Mouse (Mus musculus) heart, embryonic 14.5 days (tissue): ENCODE measurements around the gene Traip. TPM values are rescaled to one million over a fixed set of nuclear protein-coding genes. Genes with fewer than 3 reads are reported as not detected.

Experiments
- ATAC-seq: fragments of 200-750 bp; cut with Nextera tagmentation; 2 replicates; pipeline ENCODE4 v1.8.0; 2017; ENCODE audit warnings: low read depth, moderate TSS enrichment; ENCODE audit not compliant: insufficient number of reproducible peaks, insufficient read depth, low FRiP score
- H3K27ac ChIP-seq, 2 experiments: fragments of 200-500 bp in 1 of 2; fragments of 300-500 bp in 1 of 2; sonication (generic) in 1 of 2; replicated peaks in 1 of 2; 2 replicates each; pipeline ENCODE4 v1.5.1; 2012 to 2014; ENCODE audit warnings: low read depth in 2 of 2, low read length in 2 of 2, control low read depth in 1 of 2, mild to moderate bottlenecking in 1 of 2, mixed read lengths in 1 of 2; ENCODE audit not compliant: control insufficient read depth in 1 of 2, insufficient read depth in 1 of 2
- H3K27me3 ChIP-seq: fragments of 300-500 bp; sonication (generic); 2 replicates; pipeline ENCODE4 v1.6.1; 2014; ENCODE audit warnings: mild to moderate bottlenecking, low read length, control low read depth; ENCODE audit not compliant: control insufficient read depth, insufficient read depth
- H3K36me3 ChIP-seq: fragments of 300-500 bp; sonication (generic); 2 replicates; pipeline ENCODE4 v1.6.1; 2014; ENCODE audit warnings: mild to moderate bottlenecking, control low read depth, low read length, mixed read lengths; ENCODE audit not compliant: control insufficient read depth, insufficient read depth
- H3K4me1 ChIP-seq, 2 experiments: fragments of 200-500 bp in 1 of 2; fragments of 300-500 bp in 1 of 2; sonication (generic) in 1 of 2; 2 replicates each; pipeline ENCODE4 v1.6.1; 2012 to 2014; ENCODE audit warnings: low read length in 2 of 2, control low read depth in 1 of 2, mixed read lengths in 1 of 2; ENCODE audit not compliant: control insufficient read depth in 2 of 2, insufficient read depth in 2 of 2
- H3K4me2 ChIP-seq: fragments of 300-500 bp; sonication (generic); 2 replicates; pipeline ENCODE4 v1.6.1; 2014; ENCODE audit warnings: mild to moderate bottlenecking, low read length
- H3K4me3 ChIP-seq, 2 experiments: fragments of 200-500 bp in 1 of 2; fragments of 300-500 bp in 1 of 2; sonication (generic) in 1 of 2; 2 replicates each; pipeline ENCODE4 v1.5.1; 2012 to 2014; ENCODE audit warnings: low read length in 2 of 2, mild to moderate bottlenecking in 2 of 2, control low read depth in 1 of 2, low read depth in 1 of 2, moderate library complexity in 1 of 2; ENCODE audit not compliant: control insufficient read depth in 1 of 2, insufficient read depth in 1 of 2
- H3K9ac ChIP-seq: fragments of 300-500 bp; sonication (generic); 2 replicates; pipeline ENCODE4 v1.6.1; 2014; ENCODE audit warnings: mild to moderate bottlenecking, low read length
- H3K9me3 ChIP-seq: fragments of 300-500 bp; sonication (generic); 2 replicates; pipeline ENCODE4 v1.6.1; 2016; ENCODE audit warnings: low read length, control low read depth; ENCODE audit not compliant: control insufficient read depth
- WGBS: fragments of 180-500 bp; shearing (Covaris S2); extraction: QIAGEN DNeasy Blood & Tissue Kit; methylation state at CpG from one replicate; pipeline ENCODE4 v1.1.7; 2014; 5-methylcytosine and 5-hydroxymethylcytosine counted together
- polyA plus RNA-seq: library from polyadenylated mRNA; unstranded; fragments of >200 nt; fragmentation: Nextera tagmentation; extraction: Ambion mirVana; gene quantifications from 2 replicates; pipeline ENCODE4 v1.2.1, GENCODE M21; 2014

The Traip gene
- polyA plus RNA-seq, 1 experiment from 2014 or later, result 8.6 TPM

- Histone ChIP-seq H3K4me1 (peaks cover 34 to 39% of the 10 kb centered on the region in 2 experiments), H3K36me3 (no peaks in the 10 kb centered on the region), H3K27ac (peak overlapping the region; percentile 15 to 41; a peak in 1 of 4 replicates), H3K4me3 (peak overlapping the region; percentile 14 to 28; a peak in 3 of 4 replicates), H3K27me3 (no peaks in the 10 kb centered on the region), H3K9me3 (no peaks in the 10 kb centered on the region), H3K4me2 (peak overlapping the region; percentile 80), H3K9ac (peak overlapping the region; percentile 14)
- 34% methylated on average over 18 of the region's 18 CpGs for WGBS
- no peak for ATAC-seq
Observed at GRCm38 (mm10) chr9:107908410-107909158, 41.4 kb upstream of the Traip start.

GRCm38 (mm10) chr9:107910025-107910769 lies 39.7 kb upstream of the Traip start:
- H3K4me1 ChIP-seq, result peaks cover 34 to 35% of the 10 kb centered on the region in 2 experiments
- H3K36me3 ChIP-seq, result no peaks in the 10 kb centered on the region
- H3K9me3 ChIP-seq, result no peaks in the 10 kb centered on the region
- H3K27me3 ChIP-seq, result no peaks in the 10 kb centered on the region
- WGBS, result 75% methylated on average over 15 of the region's 15 CpGs
- H3K9ac ChIP-seq, result no peak overlapping the region
- H3K4me2 ChIP-seq, result peak overlapping the region; percentile 80; the same call in 1 of the 2 replicates
- peak overlapping the region; percentile 8 to 21; a peak in 1 of 4 replicates for H3K27ac ChIP-seq
- H3K4me3 ChIP-seq, result no peak overlapping the region
- ATAC-seq, result no peak

- WGBS, result 73% methylated on average over 16 of the region's 16 CpGs
- H3K9ac ChIP-seq, result no peak overlapping the region
- H3K9me3 ChIP-seq, result no peaks in the 10 kb centered on the region
- no peak for ATAC-seq
- H3K36me3 ChIP-seq, result no peaks in the 10 kb centered on the region
- no peak overlapping the region for H3K27ac ChIP-seq
- H3K4me2 ChIP-seq, result no peak overlapping the region
- peaks cover 6 to 8% of the 10 kb centered on the region in 2 experiments; a peak in 2 of 4 replicates for H3K4me1 ChIP-seq
- H3K27me3 ChIP-seq, result 0 out of 2 replicates have a peak, but pooled peaks cover 3% of the 10 kb centered on the region
- H3K4me3 ChIP-seq, result no peak overlapping the region
Observed at GRCm38 (mm10) chr9:107914764-107915420, 35.0 kb upstream of the Traip start.

GRCm38 (mm10) chr9:107917895-107918608 lies 31.9 kb upstream of the Traip start:
- Histone ChIP-seq H3K4me1 (peaks cover 4 to 6% of the 10 kb centered on the region in 2 experiments; a peak in 1 of 4 replicates), H3K4me3 (no peak overlapping the region), H3K9ac (no peak overlapping the region), H3K27ac (no peak overlapping the region), H3K36me3 (no peaks in the 10 kb centered on the region), H3K27me3 (0 out of 2 replicates have a peak, but pooled peaks cover 3% of the 10 kb centered on the region), H3K4me2 (no peak overlapping the region), H3K9me3 (no peaks in the 10 kb centered on the region)
- ATAC-seq, result no peak
- WGBS, result 28% methylated on average over 13 of the region's 13 CpGs

- 73% methylated on average over 6 of the region's 6 CpGs for WGBS
- H3K27ac ChIP-seq, result no peak overlapping the region
- no peaks in the 10 kb centered on the region for H3K9me3 ChIP-seq
- H3K4me2 ChIP-seq, result no peak overlapping the region
- H3K9ac ChIP-seq, result no peak overlapping the region
- no peak overlapping the region for H3K4me3 ChIP-seq
- H3K4me1 ChIP-seq, result peaks cover 9 to 12% of the 10 kb centered on the region in 2 experiments
- ATAC-seq, result no peak
- H3K27me3 ChIP-seq, result 0 out of 2 replicates have a peak, but pooled peaks cover 3% of the 10 kb centered on the region
- no peaks in the 10 kb centered on the region for H3K36me3 ChIP-seq
Observed at GRCm38 (mm10) chr9:107918884-107919283, 31.1 kb upstream of the Traip start.

GRCm38 (mm10) chr9:107919441-107919840 lies 30.5 kb upstream of the Traip start:
- Histone ChIP-seq H3K4me3 (no peak overlapping the region), H3K4me2 (no peak overlapping the region), H3K9me3 (no peaks in the 10 kb centered on the region), H3K4me1 (peaks cover 15 to 17% of the 10 kb centered on the region in 2 experiments), H3K36me3 (no peaks in the 10 kb centered on the region), H3K27me3 (0 out of 2 replicates have a peak, but pooled peaks cover 3% of the 10 kb centered on the region), H3K27ac (no peak overlapping the region), H3K9ac (no peak overlapping the region)
- 78% methylated on average over 5 of the region's 5 CpGs for WGBS
- ATAC-seq, result no peak

GRCm38 (mm10) chr9:107923021-107923420 lies 26.9 kb upstream of the Traip start:
- ATAC-seq, result no peak
- no peak overlapping the region for H3K27ac ChIP-seq
- H3K9me3 ChIP-seq, result no peaks in the 10 kb centered on the region
- H3K4me3 ChIP-seq, result no peak overlapping the region
- WGBS, result 36% methylated on average over 7 of the region's 7 CpGs
- no peaks in the 10 kb centered on the region for H3K27me3 ChIP-seq
- H3K4me1 ChIP-seq, result peaks cover 20 to 37% of the 10 kb centered on the region in 2 experiments
- no peak overlapping the region for H3K4me2 ChIP-seq
- no peak overlapping the region for H3K9ac ChIP-seq
- no peaks in the 10 kb centered on the region for H3K36me3 ChIP-seq
